Mouse (Mus musculus) spleen, postnatal 14 days (tissue): ENCODE data around the gene Mdm4.

ENCODE experiments used
- DNase-seq, 2 experiments: peaks; one replicate each; pipeline ENCODE4 v3.0.0; 2021 to 2022; ENCODE audit warnings: low spot score in 2 of 2

Gene Mdm4

GRCm38 (mm10) chr1:133030461-133030860 lies at the start of gene Mdm4:
Mdm4 (minus strand) TSS chr1:133030561.
- no peak for DNase-seq

GRCm38 (mm10) chr1:133080079-133080561 lies 49.8 kb upstream of the Mdm4 start:
- no peak for DNase-seq

- DNase-seq = no peak
Observed at GRCm38 (mm10) chr1:133079509-133079908, 49.1 kb upstream of the Mdm4 start.

GRCm38 (mm10) chr1:133078338-133078727 lies 48.0 kb upstream of the Mdm4 start:
- DNase-seq = no peak

GRCm38 (mm10) chr1:133077606-133078337 lies 47.4 kb upstream of the Mdm4 start:
- DNase-seq = no peak

- no peak for DNase-seq
Observed at GRCm38 (mm10) chr1:133076681-133077514, 46.5 kb upstream of the Mdm4 start.

- DNase-seq = no peak
Observed at GRCm38 (mm10) chr1:133075651-133076400, 45.5 kb upstream of the Mdm4 start.

- no peak for DNase-seq
Observed at GRCm38 (mm10) chr1:133074541-133074940, 44.2 kb upstream of the Mdm4 start.

- peak in 1 of 2 experiments; percentile 19 for DNase-seq
Observed at GRCm38 (mm10) chr1:133073327-133073856, 43.0 kb upstream of the Mdm4 start.

GRCm38 (mm10) chr1:133071666-133072381 lies 41.5 kb upstream of the Mdm4 start:
- DNase-seq = no peak

GRCm38 (mm10) chr1:133070157-133070556 lies 39.8 kb upstream of the Mdm4 start:
- DNase-seq = no peak

- no peak for DNase-seq
Observed at GRCm38 (mm10) chr1:133069275-133070120, 39.1 kb upstream of the Mdm4 start.

GRCm38 (mm10) chr1:133068669-133069274 lies 38.4 kb upstream of the Mdm4 start:
- no peak for DNase-seq

- DNase-seq = no peak
Observed at GRCm38 (mm10) chr1:133068268-133068667, 37.9 kb upstream of the Mdm4 start.

GRCm38 (mm10) chr1:133063164-133063563 lies 32.8 kb upstream of the Mdm4 start:
- no peak for DNase-seq

- DNase-seq = no peak
Observed at GRCm38 (mm10) chr1:133060681-133061080, 30.3 kb upstream of the Mdm4 start.

GRCm38 (mm10) chr1:133059592-133059991 lies 29.2 kb upstream of the Mdm4 start:
- no peak for DNase-seq

GRCm38 (mm10) chr1:133057345-133058034 lies 27.1 kb upstream of the Mdm4 start:
- DNase-seq = no peak

GRCm38 (mm10) chr1:133054326-133054725 lies 24.0 kb upstream of the Mdm4 start:
- no peak for DNase-seq
